Mouse (Mus musculus): ENCODE results near the gene Prss21. TPM values are rescaled to one million over a fixed set of nuclear protein-coding genes. Genes with fewer than 3 reads are reported as not detected.

Gene Prss21
- not detected in 2 replicates for polyA plus RNA-seq (2012; rRNA removed)

DNA sequence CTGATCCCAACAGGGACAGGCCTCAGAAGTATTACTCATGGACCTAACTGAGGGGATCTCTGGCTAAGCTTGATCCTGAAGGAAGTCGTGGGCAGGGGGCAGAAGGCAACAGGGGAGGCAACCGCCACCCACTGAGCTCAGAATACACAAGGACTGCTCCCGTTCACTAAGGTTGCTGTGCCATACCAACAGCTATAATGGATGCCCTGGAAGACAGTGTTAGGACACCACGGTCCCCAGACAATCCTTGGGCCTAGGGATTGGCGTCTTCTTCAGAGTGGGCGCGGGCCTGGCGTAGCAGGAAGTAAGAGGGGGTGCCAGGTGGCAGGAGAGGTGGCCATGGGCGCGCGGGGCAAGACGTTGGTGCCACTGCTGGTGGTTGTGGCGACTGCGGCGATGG is at the start of gene Prss21:
Gene Prss21 (plus strand): TSS at position 301 of the 400 bp plus-strand sequence.
- Histone ChIP-seq H3K27me3 (ENCODE audit: control insufficient read depth, insufficient read depth, low read length) (no peaks in the 10 kb centered on the region), H3K4me3 (ENCODE audit: low read depth, low read length) (no peak within 1 kb of the TSS), H3K27ac (ENCODE audit: insufficient read depth, low read depth, low read length) (no peak within 1 kb of the TSS), H3K36me3 (ENCODE audit: control insufficient read depth, insufficient read depth, low read length) (no peaks in the 10 kb centered on the region), H3K4me1 (ENCODE audit: control insufficient read depth, insufficient read depth, insufficient read length, low read length) (peaks cover 2% of the 10 kb centered on the region; the same call in 1 of the 2 replicates)
- WGBS, result 89% methylated on average over 15 of the region's 15 CpGs
- TF ChIP-seq POLR2A (IDR thresholded peaks at IDR 0.05; ENCODE audit: low read depth, low read length), result no peak
- no peak for TF ChIP-seq CTCF (IDR thresholded peaks at IDR 0.05; ENCODE audit: extremely low read depth, insufficient read length, insufficient replicate concordance, low read depth, low read length)

- Histone ChIP-seq H3K27me3 (ENCODE audit: control insufficient read depth, insufficient read depth, low read length) (no peaks in the 10 kb centered on the region), H3K36me3 (ENCODE audit: control insufficient read depth, insufficient read depth, low read length) (peaks cover 94% of the 10 kb centered on the region), H3K4me3 (ENCODE audit: low read depth, low read length) (no peak overlapping the region), H3K27ac (ENCODE audit: insufficient read depth, low read depth, low read length) (no peak overlapping the region), H3K4me1 (ENCODE audit: control insufficient read depth, insufficient read depth, insufficient read length, low read length) (no peaks in the 10 kb centered on the region)
- 97% methylated on average over 8 of the region's 8 CpGs for WGBS
- no peak for TF ChIP-seq CTCF (IDR thresholded peaks at IDR 0.05; ENCODE audit: extremely low read depth, insufficient read length, insufficient replicate concordance, low read depth, low read length)
These were observed 49.3 kb upstream of the Prss21 start for GRCm38 (mm10) chr17:23818579-23818978.

DNA sequence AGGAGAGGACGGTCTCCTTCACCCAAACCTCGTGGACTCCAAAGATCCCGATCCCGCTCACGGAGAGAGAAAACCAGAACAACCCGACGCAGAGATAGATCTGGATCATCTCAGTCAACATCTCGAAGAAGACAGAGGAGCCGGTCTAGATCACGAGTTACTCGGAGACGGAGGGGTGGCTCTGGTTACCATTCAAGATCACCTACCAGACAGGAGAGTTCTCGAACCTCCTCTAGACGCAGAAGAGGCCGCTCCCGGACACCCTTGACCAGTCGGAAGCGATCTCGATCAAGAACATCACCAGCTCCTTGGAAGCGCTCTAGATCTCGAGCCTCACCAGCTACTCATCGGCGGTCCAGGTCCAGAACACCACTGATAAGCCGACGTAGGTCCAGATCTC is 48.6 kb upstream of the Prss21 start:
- Histone ChIP-seq H3K36me3 (ENCODE audit: control insufficient read depth, insufficient read depth, low read length) (peaks cover 95% of the 10 kb centered on the region), H3K4me3 (ENCODE audit: low read depth, low read length) (no peak overlapping the region), H3K4me1 (ENCODE audit: control insufficient read depth, insufficient read depth, insufficient read length, low read length) (no peaks in the 10 kb centered on the region), H3K27me3 (ENCODE audit: control insufficient read depth, insufficient read depth, low read length) (no peaks in the 10 kb centered on the region), H3K27ac (ENCODE audit: insufficient read depth, low read depth, low read length) (no peak overlapping the region)
- 98% methylated on average over 25 of the region's 25 CpGs for WGBS
- TF ChIP-seq POLR2A (IDR thresholded peaks at IDR 0.05; ENCODE audit: low read depth, low read length) (no peak), CTCF (IDR thresholded peaks at IDR 0.05; ENCODE audit: extremely low read depth, insufficient read length, insufficient replicate concordance, low read depth, low read length) (no peak)

DNA sequence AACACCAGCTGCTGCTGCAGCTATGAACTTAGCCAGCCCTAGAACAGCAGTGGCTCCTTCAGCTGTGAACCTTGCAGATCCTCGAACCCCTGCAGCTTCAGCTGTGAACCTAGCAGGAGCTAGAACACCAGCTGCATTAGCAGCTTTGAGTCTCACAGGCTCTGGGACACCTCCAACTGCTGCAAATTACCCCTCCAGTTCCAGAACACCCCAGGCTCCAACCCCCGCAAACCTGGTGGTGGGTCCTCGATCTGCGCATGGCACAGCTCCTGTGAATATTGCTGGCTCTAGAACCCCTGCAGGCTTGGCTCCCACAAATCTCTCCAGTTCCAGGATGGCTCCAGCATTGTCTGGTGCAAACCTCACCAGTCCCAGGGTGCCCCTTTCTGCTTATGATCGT is 47.1 kb upstream of the Prss21 start:
- H3K36me3 ChIP-seq (ENCODE audit: control insufficient read depth, insufficient read depth, low read length), result peaks cover 96% of the 10 kb centered on the region
- H3K27ac ChIP-seq (ENCODE audit: insufficient read depth, low read depth, low read length), result no peak overlapping the region
- H3K4me3 ChIP-seq (ENCODE audit: low read depth, low read length), result no peak overlapping the region
- H3K27me3 ChIP-seq (ENCODE audit: control insufficient read depth, insufficient read depth, low read length), result no peaks in the 10 kb centered on the region
- H3K4me1 ChIP-seq (ENCODE audit: control insufficient read depth, insufficient read depth, insufficient read length, low read length), result no peaks in the 10 kb centered on the region
- WGBS, result 95% methylated on average over 5 of the region's 5 CpGs
- no peak for TF ChIP-seq POLR2A (IDR thresholded peaks at IDR 0.05; ENCODE audit: low read depth, low read length)
- no peak for TF ChIP-seq CTCF (IDR thresholded peaks at IDR 0.05; ENCODE audit: extremely low read depth, insufficient read length, insufficient replicate concordance, low read depth, low read length)

- Histone ChIP-seq H3K36me3 (ENCODE audit: control insufficient read depth, insufficient read depth, low read length) (peaks cover 88% of the 10 kb centered on the region), H3K4me1 (ENCODE audit: control insufficient read depth, insufficient read depth, insufficient read length, low read length) (no peaks in the 10 kb centered on the region), H3K4me3 (ENCODE audit: low read depth, low read length) (no peak overlapping the region), H3K27ac (ENCODE audit: insufficient read depth, low read depth, low read length) (no peak overlapping the region), H3K27me3 (ENCODE audit: control insufficient read depth, insufficient read depth, low read length) (no peaks in the 10 kb centered on the region)
- 63% methylated on average over 6 of the region's 6 CpGs for WGBS
- TF ChIP-seq CTCF (IDR thresholded peaks at IDR 0.05; ENCODE audit: extremely low read depth, insufficient read length, insufficient replicate concordance, low read depth, low read length), result no peak
- TF ChIP-seq POLR2A (IDR thresholded peaks at IDR 0.05; ENCODE audit: low read depth, low read length), result no peak
These were observed 45.8 kb upstream of the Prss21 start for GRCm38 (mm10) chr17:23822094-23822493.

GRCm38 (mm10) chr17:23823018-23823417 is 44.8 kb upstream of the Prss21 start:
- Histone ChIP-seq H3K4me3 (ENCODE audit: low read depth, low read length) (no peak overlapping the region), H3K36me3 (ENCODE audit: control insufficient read depth, insufficient read depth, low read length) (peaks cover 79% of the 10 kb centered on the region), H3K4me1 (ENCODE audit: control insufficient read depth, insufficient read depth, insufficient read length, low read length) (peaks cover 4% of the 10 kb centered on the region; the same call in 1 of the 2 replicates), H3K27me3 (ENCODE audit: control insufficient read depth, insufficient read depth, low read length) (no peaks in the 10 kb centered on the region), H3K27ac (ENCODE audit: insufficient read depth, low read depth, low read length) (no peak overlapping the region)
- 78% methylated on average over 16 of the region's 16 CpGs for WGBS
- no peak for TF ChIP-seq POLR2A (IDR thresholded peaks at IDR 0.05; ENCODE audit: low read depth, low read length)
- TF ChIP-seq CTCF (IDR thresholded peaks at IDR 0.05; ENCODE audit: extremely low read depth, insufficient read length, insufficient replicate concordance, low read depth, low read length), result no peak

DNA sequence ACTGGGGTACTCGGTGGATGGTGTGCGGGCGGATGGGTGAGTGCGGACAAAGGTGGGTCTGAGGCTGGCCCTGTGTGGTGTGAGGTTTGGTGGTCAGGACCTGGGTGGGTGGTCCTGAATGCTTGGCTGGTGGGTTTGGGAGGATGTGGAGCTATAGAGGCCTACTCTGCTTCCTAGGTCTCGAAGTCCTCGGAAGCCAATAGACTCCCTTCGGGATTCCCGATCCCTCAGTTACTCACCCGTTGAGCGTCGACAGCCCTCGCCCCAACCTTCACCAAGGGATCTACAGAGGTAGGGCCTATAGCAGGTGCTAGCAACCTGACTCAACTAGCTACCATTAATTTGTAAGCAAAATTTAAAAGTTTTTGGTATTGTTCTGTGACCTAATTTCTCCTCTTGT is 44.2 kb upstream of the Prss21 start:
- Histone ChIP-seq H3K36me3 (ENCODE audit: control insufficient read depth, insufficient read depth, low read length) (peaks cover 73% of the 10 kb centered on the region), H3K27ac (ENCODE audit: insufficient read depth, low read depth, low read length) (no peak overlapping the region), H3K4me1 (ENCODE audit: control insufficient read depth, insufficient read depth, insufficient read length, low read length) (peaks cover 4% of the 10 kb centered on the region; the same call in 1 of the 2 replicates), H3K4me3 (ENCODE audit: low read depth, low read length) (no peak overlapping the region), H3K27me3 (ENCODE audit: control insufficient read depth, insufficient read depth, low read length) (no peaks in the 10 kb centered on the region)
- no peak for TF ChIP-seq POLR2A (IDR thresholded peaks at IDR 0.05; ENCODE audit: low read depth, low read length)
- TF ChIP-seq CTCF (IDR thresholded peaks at IDR 0.05; ENCODE audit: extremely low read depth, insufficient read length, insufficient replicate concordance, low read depth, low read length), result no peak
- 91% methylated on average over 12 of the region's 12 CpGs for WGBS

All from small intestine, adult 2 months (tissue).